Mouse (Mus musculus): ENCODE data around the gene Clic1. TPM values are rescaled to one million over a fixed set of nuclear protein-coding genes. Genes with fewer than 3 reads are reported as not detected.

The Clic1 gene
- total RNA-seq, 2 experiments from 2014 or later = 28.3 to 32.5 TPM

- DNase-seq = no peak
- intact Hi-C loops (cut with DNase I; ENCODE audit: low total_unique reads) = no loop called here
Observed at GRCm38 (mm10) chr17:35034896-35035295, 14.9 kb upstream of the Clic1 start.

DNA sequence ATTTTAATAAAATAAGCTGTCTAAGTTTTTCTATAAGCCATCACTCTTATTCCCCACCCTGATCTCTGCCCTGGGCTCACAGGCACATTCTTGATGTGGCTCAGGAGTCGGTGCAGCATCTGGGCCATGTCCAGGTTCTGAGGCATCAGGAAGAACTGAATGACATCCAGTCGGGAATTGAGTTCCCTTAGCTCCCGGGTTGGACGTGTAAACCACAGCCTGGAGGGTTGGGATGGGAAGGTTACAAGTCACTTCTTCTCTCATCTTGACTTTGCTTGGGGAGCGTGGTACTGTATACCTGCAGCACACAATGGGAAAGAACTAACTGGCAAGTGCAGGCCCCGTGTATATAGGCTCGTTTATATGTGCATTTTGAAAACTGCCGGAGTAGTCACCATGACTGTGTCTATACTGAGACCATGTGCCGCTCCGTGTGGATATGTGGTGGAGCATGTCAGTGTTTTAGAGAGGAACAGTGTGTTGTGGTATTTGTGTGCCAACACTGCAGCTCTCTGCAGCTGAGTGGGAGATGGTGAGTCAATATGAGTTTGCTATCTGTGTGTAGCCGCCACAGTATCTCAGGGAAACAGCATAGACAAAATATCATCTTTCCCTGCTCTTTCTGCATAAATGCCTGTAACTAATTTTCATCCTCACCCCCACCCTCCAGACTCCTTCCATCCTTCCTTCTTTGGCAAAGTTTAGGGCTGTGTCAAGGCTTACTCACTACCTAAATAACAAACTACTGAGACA lies 10.5 kb upstream of the Clic1 start:
- no peak for DNase-seq
- intact Hi-C loops (cut with DNase I; ENCODE audit: low total_unique reads) = no loop called here

GRCm38 (mm10) chr17:35043794-35044193 lies 6.0 kb upstream of the Clic1 start:
- no peak for DNase-seq
- intact Hi-C loops (cut with DNase I; ENCODE audit: low total_unique reads) = no loop called here

DNA sequence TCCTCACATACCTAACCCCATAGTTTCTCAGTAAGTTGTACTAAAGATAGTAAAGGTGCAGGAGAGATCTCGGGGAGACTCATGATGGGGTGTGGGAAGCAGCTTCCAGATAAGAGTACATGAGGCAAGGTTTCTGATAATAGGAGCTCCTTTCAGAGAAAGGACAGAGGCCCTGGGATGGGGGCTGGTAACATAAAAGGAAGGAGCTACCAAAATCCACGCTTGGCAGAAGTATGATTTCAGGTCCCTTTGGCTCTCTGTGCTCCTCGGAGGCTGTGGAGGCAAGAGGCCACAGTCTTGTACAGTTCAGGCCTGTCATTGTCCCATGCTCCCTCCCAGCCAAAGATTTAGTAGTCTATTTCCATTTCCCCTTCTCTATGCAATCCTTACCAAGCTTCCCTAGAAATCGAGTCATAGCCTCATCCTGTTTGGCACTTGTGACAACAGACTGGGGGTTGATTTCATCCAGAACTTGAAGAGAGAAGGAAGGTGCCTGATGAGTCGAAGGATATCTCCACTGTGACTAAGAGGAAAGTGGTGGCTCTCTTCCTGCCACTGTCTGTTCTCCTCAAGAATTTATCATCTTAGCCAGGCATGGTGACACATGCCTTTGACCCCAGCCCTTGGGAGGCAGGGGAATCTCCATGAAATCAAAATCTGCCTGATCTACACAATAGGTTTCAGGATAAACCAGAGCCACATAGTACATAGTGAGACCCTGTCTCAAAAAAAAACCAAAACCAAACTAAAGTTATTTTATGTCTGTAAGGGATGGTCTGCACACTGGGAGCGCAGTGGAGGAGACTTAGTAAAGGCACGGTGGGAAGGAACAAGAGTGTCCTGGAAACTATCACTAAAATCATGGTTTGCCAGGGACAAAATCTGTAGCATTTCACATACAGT lies 4.6 kb upstream of the Clic1 start:
- intact Hi-C loops (cut with DNase I; ENCODE audit: low total_unique reads) = no loop called here
- DNase-seq = no peak

DNA sequence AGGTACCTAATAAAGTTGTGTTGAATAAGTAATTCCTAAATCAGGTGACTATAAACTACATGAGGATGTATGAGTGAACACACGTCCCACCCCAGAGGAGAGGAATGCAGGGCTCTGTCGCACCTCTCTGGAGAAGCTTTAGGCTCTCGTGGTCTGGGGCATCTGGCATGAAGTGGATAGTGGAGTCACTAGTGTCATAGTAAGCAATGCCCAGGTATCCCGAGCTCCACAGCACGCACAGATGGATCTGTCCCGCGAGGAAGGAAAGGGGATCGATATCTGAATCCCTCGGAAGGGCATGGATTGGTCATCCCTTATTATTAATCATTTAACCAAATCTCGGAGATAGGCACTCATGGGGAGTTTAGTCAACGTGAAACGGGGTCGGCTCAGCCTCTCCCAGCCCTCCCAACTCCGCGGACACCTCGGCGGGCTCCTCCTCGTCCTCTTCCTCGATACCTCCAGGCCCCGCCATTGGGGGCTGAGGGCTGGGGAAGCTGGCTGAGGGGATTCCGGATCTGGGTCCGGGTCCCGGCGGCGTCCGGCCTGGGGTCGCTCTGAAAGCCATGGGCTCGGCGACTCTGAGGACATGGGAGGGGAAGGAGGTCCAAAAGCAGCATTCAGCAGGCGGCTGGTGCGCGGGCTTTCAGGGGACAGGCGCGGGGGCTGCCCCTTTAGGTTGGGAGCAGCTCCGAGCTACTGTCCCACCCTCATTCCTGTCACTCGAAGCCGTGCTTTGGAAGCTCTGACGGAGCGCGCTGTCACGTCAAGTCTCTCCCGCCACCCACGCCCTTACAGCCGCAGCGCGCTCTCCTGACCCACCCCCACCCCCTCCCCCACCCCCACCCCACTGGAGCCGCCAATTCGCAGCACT lies 3.7 kb upstream of the Clic1 start:
- intact Hi-C loops (cut with DNase I; ENCODE audit: low total_unique reads) = no loop called here
- no peak for DNase-seq

DNA sequence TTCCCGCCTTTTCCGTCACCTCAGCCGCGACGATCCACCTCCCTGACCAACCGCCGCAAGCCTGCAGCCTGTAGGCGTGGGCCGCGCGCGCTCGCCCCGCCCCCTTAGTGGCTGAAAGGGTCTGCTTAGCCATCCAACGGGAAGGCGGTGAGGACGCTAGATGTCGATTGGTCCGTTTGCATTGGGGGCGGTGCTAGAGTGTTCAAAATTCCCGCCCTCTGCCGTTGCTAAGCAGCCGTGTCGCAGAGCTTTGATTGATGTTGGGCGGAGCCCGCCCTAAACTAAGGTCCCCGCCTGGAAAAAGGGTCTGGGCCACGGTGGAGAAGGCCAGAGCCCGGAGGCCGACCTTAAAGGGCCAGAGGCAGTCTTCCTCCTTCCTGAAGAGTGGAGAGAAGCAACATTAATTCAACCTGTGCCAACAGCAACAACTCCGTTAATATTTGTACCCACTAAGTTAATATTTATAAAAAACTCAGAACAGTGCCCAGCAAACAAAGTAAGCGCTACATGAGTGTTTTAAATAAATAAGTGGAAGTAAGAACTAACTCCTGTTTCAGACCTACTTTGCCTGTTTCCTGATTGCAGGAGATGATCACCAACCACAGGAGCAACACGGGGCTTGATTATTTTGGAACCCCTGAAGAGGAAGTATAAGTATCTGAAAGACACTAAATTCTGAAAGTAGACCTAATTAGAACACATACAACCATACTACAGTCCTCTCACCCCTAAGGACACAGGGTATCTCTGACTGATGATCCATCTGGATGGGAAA lies 2.9 kb upstream of the Clic1 start, which contains the start of gene Msh5:
Gene Msh5 (minus strand): TSS at position 65 of the 775 bp plus-strand sequence.
- intact Hi-C loops (cut with DNase I; ENCODE audit: low total_unique reads) = no loop called here
- DNase-seq = peak; percentile 96

DNA sequence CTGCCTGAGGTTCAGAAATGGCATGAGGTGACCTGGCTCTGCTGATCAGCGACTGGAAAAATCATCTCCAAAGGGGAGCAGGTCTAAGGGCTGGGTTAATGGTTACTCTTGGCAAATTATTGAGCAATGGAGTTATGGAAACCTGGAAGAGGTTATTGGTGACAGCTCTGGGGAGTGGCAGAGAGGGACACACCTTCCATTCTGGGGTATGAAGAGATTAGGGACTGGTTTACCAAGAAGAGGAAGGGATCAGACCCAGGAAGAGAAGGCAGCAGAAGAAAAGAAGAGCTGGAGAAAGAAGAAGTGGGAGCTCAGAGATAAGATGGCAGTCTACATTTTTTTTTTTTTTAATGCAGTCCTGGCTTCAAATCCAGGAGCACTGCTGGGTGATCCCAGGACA lies 2.1 kb upstream of the Clic1 start:
- no peak for DNase-seq
- intact Hi-C loops (cut with DNase I; ENCODE audit: low total_unique reads) = no loop called here

- DNase-seq = no peak
- intact Hi-C loops (cut with DNase I; ENCODE audit: low total_unique reads) = no loop called here
Observed at GRCm38 (mm10) chr17:35048149-35048931, 1.4 kb upstream of the Clic1 start.

DNA sequence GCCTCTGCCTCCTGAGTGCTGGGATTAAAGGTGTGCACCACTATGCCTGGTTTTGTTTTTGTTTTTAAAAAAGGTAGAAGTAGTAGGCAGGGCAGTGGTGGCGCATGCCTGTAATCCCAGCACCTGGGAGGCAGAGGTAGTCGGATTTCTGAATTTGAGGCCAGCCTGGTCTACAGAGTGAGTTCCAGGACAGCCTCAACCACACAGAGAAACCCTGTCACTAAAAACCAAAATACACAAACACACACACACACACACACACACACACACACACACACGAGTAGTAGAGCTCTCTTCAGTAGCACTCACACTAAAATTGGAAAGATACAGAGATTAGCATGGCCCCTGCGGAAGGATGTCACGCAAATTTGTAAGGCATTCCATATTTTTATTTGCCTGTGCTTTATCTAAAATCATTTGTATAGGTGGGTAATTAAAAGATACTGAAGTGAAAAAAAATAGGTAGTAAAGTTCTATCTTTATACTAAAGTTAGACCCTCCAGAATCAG lies 780 bp upstream of the Clic1 start:
- DNase-seq = no peak
- intact Hi-C loops (cut with DNase I; ENCODE audit: low total_unique reads) = no loop called here

GRCm38 (mm10) chr17:35050126-35050750 lies 472 bp downstream of the Clic1 start:
- intact Hi-C loops (cut with DNase I; ENCODE audit: low total_unique reads) = no loop called here

DNA sequence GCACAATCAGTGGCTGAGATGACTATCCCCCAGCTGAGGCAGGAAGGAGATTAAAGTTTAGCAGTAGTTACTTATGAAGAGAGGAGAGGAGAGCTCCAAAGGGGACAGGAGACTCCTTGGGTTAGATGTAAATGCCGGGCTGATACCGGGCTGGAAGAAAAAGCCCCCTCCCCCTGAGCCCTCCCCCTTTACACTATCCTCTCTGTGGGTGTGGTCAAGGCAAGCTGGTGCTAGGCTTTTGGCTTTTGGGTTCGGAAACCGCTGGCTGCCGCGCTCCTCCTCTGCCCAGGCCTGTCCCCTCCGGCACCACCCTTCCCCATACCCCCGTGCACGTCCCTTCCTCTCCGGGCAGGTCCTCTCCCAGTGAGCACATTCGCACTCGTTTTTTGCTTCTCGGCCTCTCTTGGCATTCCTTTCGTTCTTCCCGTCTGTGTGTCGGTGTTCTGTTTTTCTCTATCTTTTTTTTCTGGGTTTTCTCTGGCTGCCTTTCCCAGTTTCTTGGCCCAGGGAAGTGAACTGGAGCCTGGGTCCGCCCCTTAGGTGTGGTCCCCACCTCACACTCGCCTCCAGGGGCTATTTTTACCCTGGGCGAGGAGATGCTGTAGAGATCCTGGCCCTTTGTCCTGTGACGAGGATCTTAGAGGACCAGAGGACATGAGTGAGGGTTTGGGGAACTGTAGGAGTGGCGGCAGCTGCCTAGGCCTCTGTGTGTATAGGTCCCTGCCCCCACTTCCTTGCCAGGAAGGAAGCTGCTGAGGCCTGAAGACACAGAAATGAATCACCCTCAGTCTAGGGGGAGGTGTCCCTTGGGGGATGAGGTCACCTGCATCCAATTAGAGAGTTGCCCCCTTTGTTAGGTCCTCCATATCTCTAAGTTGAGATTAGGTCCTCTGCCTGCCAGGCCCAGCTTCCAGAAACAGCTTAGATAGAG lies 1.7 kb downstream of the Clic1 start:
- intact Hi-C loops (cut with DNase I; ENCODE audit: low total_unique reads) = no loop called here
- peak; percentile 63 for DNase-seq

More at GRCm38 (mm10) chr17:35050126-35050750, 472 bp downstream of the Clic1 start:
- peak; percentile 83 for DNase-seq

GRCm38 (mm10) chr17:35052271-35052798 lies 2.6 kb downstream of the Clic1 start:
- DNase-seq = no peak
- intact Hi-C loops (cut with DNase I; ENCODE audit: low total_unique reads) = no loop called here

GRCm38 (mm10) chr17:35055691-35056495 lies 6.1 kb downstream of the Clic1 start:
- no peak for DNase-seq
- intact Hi-C loops (cut with DNase I; ENCODE audit: low total_unique reads) = no loop called here

DNA sequence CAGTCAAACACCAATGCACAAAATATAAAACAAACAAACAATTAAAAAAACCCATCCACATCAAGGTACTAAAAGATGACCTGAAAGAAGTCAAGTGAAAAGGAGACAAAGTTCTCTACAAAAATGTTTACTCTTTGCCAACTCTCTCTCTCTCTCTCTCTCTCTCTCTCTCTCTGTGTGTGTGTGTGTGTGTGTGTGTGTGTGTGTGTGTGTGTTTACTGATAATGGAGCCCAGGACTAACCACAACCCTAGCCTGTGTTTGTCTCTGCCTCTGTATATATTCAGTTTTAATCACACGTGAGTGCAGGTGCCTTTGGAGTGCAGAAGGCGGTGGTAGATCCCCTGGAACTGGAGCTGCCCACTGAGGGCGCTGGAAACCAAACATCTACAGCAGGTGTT lies 7.3 kb downstream of the Clic1 start:
- intact Hi-C loops (cut with DNase I; ENCODE audit: low total_unique reads) = no loop called here
- no peak for DNase-seq

GRCm38 (mm10) chr17:35058316-35058715 lies 8.6 kb downstream of the Clic1 start:
- no peak for DNase-seq
- intact Hi-C loops (cut with DNase I; ENCODE audit: low total_unique reads) = loop anchor here (2.0 kb wide), 1 partner anchor 38 kb away; no protein-coding TSS in a partner anchor
